8 mouse cellular contexts compared by ENCODE assay signal in genomic region chr15:79951730-79952503, GRCm38 (mm10). TPM values are rescaled to one million over a fixed set of nuclear protein-coding genes. Genes with fewer than 3 reads are reported as not detected.
DNase-seq lines count a peak whose midpoint lies in the region; ATAC-seq lines count a peak whose summit lies in the region.

No protein-coding gene starts in this region.

- H3K4me2 ChIP-seq in liver, embryonic 11.5 days, result no peak overlapping the region
- no peak overlapping the region for H3K4me2 ChIP-seq in embryonic facial prominence, embryonic 12.5 days (replicated peaks)
- no peak overlapping the region for H3K4me2 ChIP-seq in hindbrain, embryonic 16.5 days (ENCODE audit: low read length)

- H3K4me3 ChIP-seq in liver, embryonic 11.5 days (ENCODE audit: low read depth, low read length), result no peak overlapping the region
- no peak overlapping the region for H3K4me3 ChIP-seq in embryonic facial prominence, embryonic 12.5 days
- H3K4me3 ChIP-seq in hindbrain, embryonic 16.5 days (ENCODE audit: low read length), result no peak overlapping the region

- no peak overlapping the region for H3K9ac ChIP-seq in liver, embryonic 11.5 days (ENCODE audit: low read depth, low read length)
- no peak overlapping the region for H3K9ac ChIP-seq in embryonic facial prominence, embryonic 12.5 days
- H3K9ac ChIP-seq in hindbrain, embryonic 16.5 days (ENCODE audit: low read depth, low read length), result 0 out of 2 replicates have a peak overlapping the region, but pooled peaks have one; percentile 10

- peaks cover 17% of the 10 kb centered on the region for H3K4me1 ChIP-seq in liver, embryonic 11.5 days (replicated peaks; ENCODE audit: control insufficient read depth, insufficient read depth, low read length)
- peaks cover 29% of the 10 kb centered on the region for H3K4me1 ChIP-seq in embryonic facial prominence, embryonic 12.5 days
- peaks cover 23% of the 10 kb centered on the region for H3K4me1 ChIP-seq in hindbrain, embryonic 16.5 days (ENCODE audit: control insufficient read depth, insufficient read depth, low read depth, low read length)

- 59% methylated on average over 14 of the region's 14 CpGs for WGBS in liver, embryonic 11.5 days
- WGBS in embryonic facial prominence, embryonic 12.5 days, result 35% methylated on average over 14 of the region's 14 CpGs
- whole genome bisulfite sequencing in hindbrain, embryonic 16.5 days, result 39% methylated on average over 14 of the region's 14 CpGs

- no peaks in the 10 kb centered on the region for H3K9me3 ChIP-seq in liver, embryonic 11.5 days (ENCODE audit: control insufficient read depth, low read length)
- H3K9me3 ChIP-seq in embryonic facial prominence, embryonic 12.5 days, result 0 out of 2 replicates have a peak, but pooled peaks cover 1% of the 10 kb centered on the region
- H3K9me3 ChIP-seq in hindbrain, embryonic 16.5 days (ENCODE audit: control insufficient read depth, low read length), result no peaks in the 10 kb centered on the region

- no peaks in the 10 kb centered on the region for H3K36me3 ChIP-seq in liver, embryonic 11.5 days (ENCODE audit: control insufficient read depth, insufficient read depth, low read length)
- H3K36me3 ChIP-seq in embryonic facial prominence, embryonic 12.5 days, result no peaks in the 10 kb centered on the region
- no peaks in the 10 kb centered on the region for H3K36me3 ChIP-seq in hindbrain, embryonic 16.5 days (ENCODE audit: control insufficient read depth, insufficient read depth, low read length)

- no peak for ATAC-seq in liver, embryonic 11.5 days (replicated peaks; ENCODE audit: low FRiP score)
- ATAC-seq in embryonic facial prominence, embryonic 12.5 days (ENCODE audit: insufficient number of reproducible peaks, insufficient read depth, low FRiP score, low TSS enrichment), result no peak
- ATAC-seq in hindbrain, embryonic 16.5 days, result no peak
- ATAC-seq in erythroblast, adult 5-6 weeks (replicated peaks; ENCODE audit: low FRiP score, poor library complexity, severe bottlenecking), result no peak

- H3K27me3 ChIP-seq in liver, embryonic 11.5 days (replicated peaks; ENCODE audit: control insufficient read depth, insufficient read depth, low read length), result no peaks in the 10 kb centered on the region
- no peaks in the 10 kb centered on the region for H3K27me3 ChIP-seq in embryonic facial prominence, embryonic 12.5 days
- no peaks in the 10 kb centered on the region for H3K27me3 ChIP-seq in hindbrain, embryonic 16.5 days (replicated peaks; ENCODE audit: control insufficient read depth, insufficient read depth, low read length)

- H3K27ac ChIP-seq in liver, embryonic 11.5 days (ENCODE audit: low read depth, low read length), result no peak overlapping the region; the same call in 1 of the 2 replicates
- peak overlapping the region; percentile 13; the same call in 1 of the 2 replicates for H3K27ac ChIP-seq in embryonic facial prominence, embryonic 12.5 days
- no peak overlapping the region for H3K27ac ChIP-seq in hindbrain, embryonic 16.5 days (ENCODE audit: low read depth, low read length)

- peak; percentile 24 for DNase-seq in liver
- DNase-seq in liver, embryonic 11.5 days (ENCODE audit: low spot score), result no peak
- DNase-seq in lung, adult 18-20 months, result peak; percentile 71 to 80
- DNase-seq in thymus, postnatal 0 days (ENCODE audit: low spot score), result no peak
- no peak for DNase-seq in cerebellum, adult 18-20 months

RNA-seq across cellular contexts. Expression of gene Cbx7, which starts 19.0 kb away (rescaled TPM):
- 2.5 TPM in 2 replicates for polyA plus RNA-seq in liver, embryonic 11.5 days (2014; fragmentation: Nextera tagmentation; extraction: Ambion mirVana)
- polyA plus RNA-seq in embryonic facial prominence, embryonic 12.5 days (2016; fragmentation: Nextera tagmentation; extraction: Ambion mirVana), result 1.9 and 3.2 TPM in 2 replicates
- polyA plus RNA-seq in hindbrain, embryonic 16.5 days (2015; fragmentation: Nextera tagmentation; extraction: Ambion mirVana), result 4.7 and 5.2 TPM in 2 replicates
- polyA plus RNA-seq in thymus, postnatal 0 days (2015; fragmentation: Nextera tagmentation; extraction: Ambion mirVana), result 8.3 and 10.1 TPM in 2 replicates
- total RNA-seq in erythroblast, adult 5-6 weeks (2015; ENCODE audit: low replicate concordance), result 2.1 and 6.9 TPM in 2 replicates
- total RNA-seq in erythroblast, adult 5-6 weeks (2017; ENCODE audit: low replicate concordance), result 4.5 and 6.4 TPM in 2 replicates

Comparison
In these comparisons a context has a peak if more than half of its experiments do, and no peak if none do; other contexts are left out.
1. DNase-seq: peak in liver (single experiment) and lung, adult 18-20 months (2 of 2); none in liver, embryonic 11.5 days (single experiment), thymus, postnatal 0 days (single experiment) and cerebellum, adult 18-20 months (0 of 2).